Mouse (Mus musculus): Measurements from ENCODE around the gene Zbtb7b.

Gene Zbtb7b

DNA sequence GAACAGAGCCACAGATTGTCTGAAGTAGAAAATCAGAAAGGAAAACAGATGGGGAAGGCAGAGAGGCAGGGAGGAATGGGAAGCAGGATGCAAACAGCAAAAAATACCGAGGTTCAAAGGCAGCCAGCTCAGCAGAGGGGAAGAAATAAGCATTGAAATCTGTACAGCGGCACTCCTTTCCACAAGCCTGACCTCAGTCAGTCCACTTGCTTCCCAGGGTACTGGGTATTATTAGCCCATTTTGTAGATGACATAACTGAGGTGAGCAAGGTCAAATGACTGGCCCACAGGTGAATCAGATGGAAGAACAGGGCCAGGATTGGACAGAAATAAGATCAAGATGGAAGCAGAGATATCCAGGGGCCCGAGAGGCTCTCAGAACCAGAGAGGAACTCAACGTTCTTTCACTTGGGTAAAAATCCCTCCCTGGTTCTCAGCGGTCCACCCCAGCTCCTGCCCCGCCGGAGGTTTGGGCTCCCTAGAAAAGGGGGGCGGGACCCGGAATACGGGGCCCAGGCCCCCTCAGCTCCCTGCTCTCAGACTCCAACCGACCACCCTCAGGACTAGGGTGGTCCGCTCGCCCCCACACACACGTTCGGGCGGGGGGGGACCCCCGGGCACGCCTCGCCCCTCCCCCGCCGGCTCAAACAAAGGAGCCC, 57.4 kb downstream of the Zbtb7b start:
- no peak for DNase-seq (ENCODE audit: low spot score in 2 of 2)

DNA sequence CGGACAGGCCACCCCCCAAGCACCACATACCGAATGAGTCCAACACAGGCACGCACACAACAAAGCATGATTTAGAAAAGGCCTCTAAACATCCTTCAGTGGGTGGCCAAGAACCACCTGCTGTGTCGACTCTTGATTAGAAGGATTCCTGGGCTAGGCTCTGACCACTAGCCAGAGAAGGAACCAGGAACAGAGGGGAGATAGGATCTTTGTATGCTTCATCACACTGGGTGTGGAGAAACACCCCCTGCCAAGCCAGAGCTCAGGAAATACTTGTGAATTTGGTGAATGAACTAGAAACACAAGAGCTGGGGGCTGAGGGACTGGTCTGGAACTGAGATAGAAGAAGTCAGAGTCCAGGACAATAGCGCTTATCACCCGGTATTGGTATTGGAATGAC, 58.0 kb downstream of the Zbtb7b start:
- no peak for DNase-seq (ENCODE audit: low spot score in 2 of 2)

DNA sequence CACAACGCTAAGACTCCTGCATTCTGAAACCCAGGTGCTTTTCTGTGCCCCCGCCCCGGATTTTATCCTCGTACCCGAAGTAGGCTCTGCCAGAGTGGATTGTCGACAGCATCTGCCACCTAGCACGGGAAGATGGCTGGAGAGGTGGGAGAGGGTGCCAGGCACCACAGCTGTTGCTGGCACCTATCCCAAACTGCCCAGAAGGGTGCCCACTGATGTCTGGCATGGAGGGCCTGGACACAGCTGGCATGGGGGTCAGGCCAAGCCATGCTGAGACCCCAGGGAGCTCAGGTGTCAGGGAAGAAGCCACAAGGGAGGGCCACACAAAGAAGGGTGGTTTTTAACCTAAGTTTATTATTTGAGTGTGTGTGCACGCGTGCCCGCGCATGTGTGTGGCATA, 61.5 kb downstream of the Zbtb7b start:
- peak in 1 of 2 experiments; percentile 72 for DNase-seq (ENCODE audit: low spot score in 2 of 2)

DNA sequence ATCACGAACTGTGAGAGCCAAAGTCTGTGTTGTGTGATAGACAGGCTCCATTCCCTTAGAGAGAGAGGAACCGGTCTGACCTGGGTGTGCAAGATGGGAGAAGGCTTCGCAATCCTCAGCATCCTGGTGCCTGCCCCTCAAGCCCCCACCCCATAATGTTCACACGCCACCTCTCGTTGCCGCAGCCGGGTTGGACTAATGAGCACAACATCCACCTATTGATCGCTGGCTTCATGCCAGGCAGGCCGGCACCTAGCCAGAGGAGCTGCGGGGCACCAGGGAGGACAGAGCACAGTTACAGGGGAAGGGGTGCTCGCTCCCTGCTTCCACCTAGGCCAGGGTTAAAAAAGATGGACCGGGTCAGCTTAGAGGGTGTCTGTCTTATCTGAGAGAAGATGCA, 62.1 kb downstream of the Zbtb7b start:
- peak in 1 of 2 experiments; percentile 66 for DNase-seq (ENCODE audit: low spot score in 2 of 2)

DNA sequence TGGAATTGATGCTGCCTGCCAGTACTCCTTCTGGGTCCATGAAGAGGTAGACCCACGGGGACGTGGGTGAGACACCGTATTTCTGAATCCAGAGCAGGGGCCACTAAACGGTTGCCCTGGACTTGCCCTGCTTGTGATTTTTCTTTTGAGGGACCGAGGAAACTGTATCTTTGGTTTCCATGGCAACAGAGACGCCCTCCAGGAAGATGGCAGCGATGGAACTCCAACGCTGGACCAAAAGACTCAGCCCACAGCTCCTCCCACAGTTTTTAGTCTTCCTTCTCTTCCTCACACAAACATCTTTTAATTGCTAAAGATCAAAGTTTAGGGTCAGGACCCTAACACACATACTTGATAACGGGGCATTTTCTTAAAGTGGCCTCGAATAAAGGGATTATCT, 62.6 kb downstream of the Zbtb7b start:
- DNase-seq (ENCODE audit: low spot score in 2 of 2), result no peak

DNA sequence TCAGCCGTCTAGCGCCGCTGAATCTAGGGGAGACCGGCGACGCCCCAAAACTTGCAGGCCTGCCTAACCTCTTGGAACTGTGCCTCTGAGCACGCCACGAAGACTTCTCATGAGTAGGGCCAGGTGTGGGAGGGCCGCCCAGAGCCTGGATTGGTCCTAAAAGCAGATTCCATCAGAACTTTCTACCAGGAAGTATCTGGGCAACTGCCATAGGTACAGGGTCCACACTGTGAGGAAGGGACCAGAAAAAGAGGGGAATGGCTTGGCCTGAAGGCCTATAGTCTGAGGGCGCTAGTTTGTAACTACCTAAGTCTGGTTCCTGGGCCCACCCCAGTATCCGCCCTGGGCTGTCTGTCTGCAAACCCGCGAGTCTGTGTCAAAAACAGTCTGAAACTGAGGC, 63.0 kb downstream of the Zbtb7b start:
- DNase-seq (ENCODE audit: low spot score in 2 of 2), result no peak

DNA sequence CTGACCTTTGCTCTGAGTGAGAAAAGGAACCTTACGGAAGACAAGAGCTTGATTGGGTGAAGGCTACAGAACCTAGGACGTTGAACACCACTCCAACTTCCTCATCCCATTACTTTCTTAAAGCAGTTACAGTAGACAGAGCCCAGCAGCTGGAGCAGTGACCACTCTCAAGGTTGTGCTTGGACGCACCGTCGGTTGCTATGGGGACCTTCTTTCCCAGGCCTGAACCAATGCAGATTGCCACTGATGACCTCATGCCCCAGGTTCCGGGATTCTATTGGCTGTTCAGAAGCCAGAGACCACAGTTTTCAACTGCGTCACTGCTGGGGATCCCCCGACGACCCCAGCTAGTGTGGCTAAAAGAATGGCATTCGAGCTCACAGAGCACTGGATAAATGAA, 63.6 kb downstream of the Zbtb7b start:
- DNase-seq (ENCODE audit: low spot score in 2 of 2), result no peak

DNA sequence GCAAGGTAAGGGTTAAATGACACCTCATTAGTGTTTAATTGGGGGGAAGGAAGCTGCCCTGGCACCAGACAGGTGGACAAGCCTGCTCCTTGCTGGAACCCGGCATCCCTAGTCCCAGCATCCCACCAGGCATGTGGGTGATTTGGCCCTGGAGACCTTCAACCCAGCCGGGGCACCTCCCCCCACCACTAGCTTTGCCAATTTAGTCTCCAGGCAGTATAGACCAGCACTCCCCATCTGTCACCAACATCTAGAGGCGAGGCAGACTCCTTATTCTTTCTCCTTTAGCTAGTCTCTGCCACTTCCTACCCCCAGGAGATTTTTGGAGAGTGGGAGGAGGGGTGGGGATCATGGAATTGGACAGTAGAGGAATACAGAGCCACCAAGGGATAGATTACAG, 64.2 kb downstream of the Zbtb7b start:
- peak in 1 of 2 experiments; percentile 38 for DNase-seq (ENCODE audit: low spot score in 2 of 2)

DNA sequence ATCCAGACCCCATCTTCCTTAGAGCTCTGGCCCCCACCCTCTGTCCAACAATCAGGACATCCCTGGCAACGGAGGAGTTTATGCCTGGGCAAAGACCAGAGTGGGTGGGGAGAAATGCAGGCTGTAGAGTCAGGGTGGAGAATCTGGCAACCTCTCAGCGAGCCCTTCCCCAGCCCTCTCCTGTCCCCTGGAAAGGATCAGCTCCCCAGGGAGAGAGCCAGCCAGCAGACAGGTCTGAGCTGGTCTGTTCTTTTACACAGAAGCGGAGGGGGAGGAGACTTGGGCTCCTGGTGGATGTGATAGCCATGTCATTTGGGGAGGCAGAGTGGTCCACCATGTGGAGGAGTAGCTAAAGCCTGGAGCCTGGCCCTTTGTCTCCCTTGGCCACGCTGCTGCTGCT, 66.0 kb downstream of the Zbtb7b start:
- no peak for DNase-seq (ENCODE audit: low spot score in 2 of 2)

Measured in cerebellum, postnatal 4 days (tissue).